Mouse (Mus musculus): Measurements from ENCODE around the gene Ppp1r9a. TPM values are rescaled to one million over a fixed set of nuclear protein-coding genes. Genes with fewer than 3 reads are reported as not detected.

Gene Ppp1r9a
- polyA plus RNA-seq, 1 experiment, result 0.13 TPM

DNA sequence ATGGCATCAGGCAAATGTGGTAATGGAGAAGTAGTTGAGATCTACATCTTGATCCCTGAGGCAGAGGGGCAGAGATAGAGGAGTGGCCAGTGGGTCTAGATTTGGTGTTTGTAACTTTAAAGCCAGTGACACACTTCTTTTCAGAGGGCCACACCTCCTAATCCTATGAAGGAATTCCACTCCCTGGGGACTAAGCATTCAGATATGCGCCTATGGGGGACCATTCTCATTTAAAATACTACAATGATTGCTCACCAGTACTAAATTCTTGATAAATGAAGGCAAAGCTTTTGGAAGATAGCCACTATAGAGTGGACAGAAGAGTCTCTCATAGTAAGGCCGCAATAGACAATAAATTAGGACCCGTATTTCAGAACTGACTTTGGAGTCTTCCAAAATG, 124.1 kb downstream of the Ppp1r9a start:
- TF ChIP-seq POLR2A (IDR thresholded peaks at IDR 0.05; ENCODE audit: insufficient read length, low read depth), result no peak
- no peak for TF ChIP-seq CEBPB (IDR thresholded peaks at IDR 0.05; ENCODE audit: insufficient read depth, poor library complexity, severe bottlenecking)
- TF ChIP-seq POLR2AphosphoS2 (IDR thresholded peaks at IDR 0.05; ENCODE audit: insufficient read length, low read depth), result no peak
- TF ChIP-seq SRF (IDR thresholded peaks at IDR 0.05; ENCODE audit: control insufficient read depth, insufficient read length, low read depth), result no peak
- no peak for TF ChIP-seq MAX (IDR thresholded peaks at IDR 0.05; ENCODE audit: low read depth)
- TF ChIP-seq TCF3 (IDR thresholded peaks at IDR 0.05; ENCODE audit: insufficient read length, low read depth), result no peak
- TF ChIP-seq MYOD1 (IDR thresholded peaks at IDR 0.05; ENCODE audit: control insufficient read depth in 1 of 3, insufficient read length in 2 of 3, low read depth in 2 of 3), result no peak
- no peak for TF ChIP-seq TCF12 (IDR thresholded peaks at IDR 0.05; ENCODE audit: insufficient read depth, poor library complexity, severe bottlenecking)
- no peak for TF ChIP-seq REST (IDR thresholded peaks at IDR 0.05; ENCODE audit: insufficient read depth, insufficient read length)
- no peak for TF ChIP-seq E2F4 (IDR thresholded peaks at IDR 0.05; ENCODE audit: insufficient read depth)
- TF ChIP-seq USF1 (IDR thresholded peaks at IDR 0.05; ENCODE audit: low read depth), result no peak
- no peak for TF ChIP-seq MYOG (IDR thresholded peaks at IDR 0.05; ENCODE audit: control insufficient read depth in 1 of 3, insufficient read depth in 1 of 3, insufficient read length in 2 of 3, low read depth in 2 of 3)
- no peak overlapping the region for H3K4me3 ChIP-seq
- H3K36me3 ChIP-seq (ENCODE audit: control insufficient read depth, insufficient read depth), result no peaks in the 10 kb centered on the region

DNA sequence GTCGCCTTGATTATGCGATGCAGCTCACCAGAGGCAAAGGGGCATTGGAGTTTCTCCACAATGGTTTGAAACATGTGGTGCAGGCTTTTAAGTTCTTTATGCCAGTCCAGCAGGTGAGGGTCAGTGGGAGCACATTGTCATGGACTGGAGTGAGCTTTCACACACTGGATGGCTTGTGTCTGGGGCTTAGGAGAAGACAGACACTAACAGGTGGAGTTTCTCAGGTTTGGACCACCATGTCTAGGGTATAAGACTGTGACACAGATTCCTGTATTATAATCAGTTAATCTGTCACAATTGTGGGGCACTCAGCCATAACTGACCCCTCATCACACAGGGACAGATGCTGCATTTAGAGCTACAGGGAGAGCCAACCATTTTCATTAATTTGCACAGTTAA, 124.5 kb downstream of the Ppp1r9a start:
- no peak overlapping the region for H3K4me3 ChIP-seq
- TF ChIP-seq TCF12 (IDR thresholded peaks at IDR 0.05; ENCODE audit: insufficient read depth, poor library complexity, severe bottlenecking) (no peak), MAX (IDR thresholded peaks at IDR 0.05; ENCODE audit: low read depth) (no peak), MYOG (IDR thresholded peaks at IDR 0.05; ENCODE audit: control insufficient read depth in 1 of 3, insufficient read depth in 1 of 3, insufficient read length in 2 of 3, low read depth in 2 of 3) (no peak), CEBPB (IDR thresholded peaks at IDR 0.05; ENCODE audit: insufficient read depth, poor library complexity, severe bottlenecking) (no peak), MYOD1 (IDR thresholded peaks at IDR 0.05; ENCODE audit: control insufficient read depth in 1 of 3, insufficient read length in 2 of 3, low read depth in 2 of 3) (no peak), TCF3 (IDR thresholded peaks at IDR 0.05; ENCODE audit: insufficient read length, low read depth) (no peak), POLR2A (IDR thresholded peaks at IDR 0.05; ENCODE audit: insufficient read length, low read depth) (no peak), POLR2AphosphoS2 (IDR thresholded peaks at IDR 0.05; ENCODE audit: insufficient read length, low read depth) (no peak), E2F4 (IDR thresholded peaks at IDR 0.05; ENCODE audit: insufficient read depth) (no peak), USF1 (IDR thresholded peaks at IDR 0.05; ENCODE audit: low read depth) (no peak), SRF (IDR thresholded peaks at IDR 0.05; ENCODE audit: control insufficient read depth, insufficient read length, low read depth) (no peak), REST (IDR thresholded peaks at IDR 0.05; ENCODE audit: insufficient read depth, insufficient read length) (no peak)
- H3K4me2 ChIP-seq (ENCODE audit: low read depth), result no peak overlapping the region
- H3ac ChIP-seq (ENCODE audit: control insufficient read depth, insufficient read length), result no peak overlapping the region
- no peaks in the 10 kb centered on the region for H3K36me3 ChIP-seq (ENCODE audit: control insufficient read depth, insufficient read depth)
- no peaks in the 10 kb centered on the region for H3K79me2 ChIP-seq (ENCODE audit: control insufficient read depth, insufficient read depth)
- no peaks in the 10 kb centered on the region for H3K27me3 ChIP-seq (ENCODE audit: control insufficient read depth, insufficient read depth, insufficient read length)

More for the DNA sequence above, 124.1 kb downstream of the Ppp1r9a start:
- H3K79me2 ChIP-seq (ENCODE audit: control insufficient read depth, insufficient read depth), result no peaks in the 10 kb centered on the region
- H3K27me3 ChIP-seq (ENCODE audit: control insufficient read depth, insufficient read depth, insufficient read length), result no peaks in the 10 kb centered on the region
- no peak overlapping the region for H3ac ChIP-seq (ENCODE audit: control insufficient read depth, insufficient read length)
- H3K4me2 ChIP-seq (ENCODE audit: low read depth), result no peak overlapping the region

DNA sequence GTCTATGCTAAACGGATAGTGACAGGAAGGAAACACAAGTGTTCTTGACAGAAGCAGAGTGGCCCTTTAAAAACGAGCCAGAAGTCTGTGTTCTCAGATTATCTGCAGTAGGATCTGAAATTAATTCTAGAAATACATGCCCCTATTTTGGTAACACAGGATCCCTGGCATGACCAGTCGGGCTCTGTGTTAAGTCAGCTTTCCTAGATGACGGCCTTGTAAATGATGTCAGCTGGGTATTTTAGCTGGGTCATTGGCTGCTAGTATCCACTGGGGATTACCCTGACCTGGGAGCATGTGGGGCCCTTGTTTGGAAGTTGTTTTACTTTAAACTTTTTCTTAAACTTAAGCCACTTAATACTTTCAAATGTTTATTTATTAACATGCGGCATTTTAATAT, 125.1 kb downstream of the Ppp1r9a start:
- no peak overlapping the region for H3K4me2 ChIP-seq (ENCODE audit: low read depth)
- H3K27me3 ChIP-seq (ENCODE audit: control insufficient read depth, insufficient read depth, insufficient read length), result no peaks in the 10 kb centered on the region
- H3ac ChIP-seq (ENCODE audit: control insufficient read depth, insufficient read length), result no peak overlapping the region
- H3K4me3 ChIP-seq, result no peak overlapping the region
- no peaks in the 10 kb centered on the region for H3K79me2 ChIP-seq (ENCODE audit: control insufficient read depth, insufficient read depth)
- TF ChIP-seq POLR2A (IDR thresholded peaks at IDR 0.05; ENCODE audit: insufficient read length, low read depth), result no peak
- H3K36me3 ChIP-seq (ENCODE audit: control insufficient read depth, insufficient read depth), result no peaks in the 10 kb centered on the region

DNA sequence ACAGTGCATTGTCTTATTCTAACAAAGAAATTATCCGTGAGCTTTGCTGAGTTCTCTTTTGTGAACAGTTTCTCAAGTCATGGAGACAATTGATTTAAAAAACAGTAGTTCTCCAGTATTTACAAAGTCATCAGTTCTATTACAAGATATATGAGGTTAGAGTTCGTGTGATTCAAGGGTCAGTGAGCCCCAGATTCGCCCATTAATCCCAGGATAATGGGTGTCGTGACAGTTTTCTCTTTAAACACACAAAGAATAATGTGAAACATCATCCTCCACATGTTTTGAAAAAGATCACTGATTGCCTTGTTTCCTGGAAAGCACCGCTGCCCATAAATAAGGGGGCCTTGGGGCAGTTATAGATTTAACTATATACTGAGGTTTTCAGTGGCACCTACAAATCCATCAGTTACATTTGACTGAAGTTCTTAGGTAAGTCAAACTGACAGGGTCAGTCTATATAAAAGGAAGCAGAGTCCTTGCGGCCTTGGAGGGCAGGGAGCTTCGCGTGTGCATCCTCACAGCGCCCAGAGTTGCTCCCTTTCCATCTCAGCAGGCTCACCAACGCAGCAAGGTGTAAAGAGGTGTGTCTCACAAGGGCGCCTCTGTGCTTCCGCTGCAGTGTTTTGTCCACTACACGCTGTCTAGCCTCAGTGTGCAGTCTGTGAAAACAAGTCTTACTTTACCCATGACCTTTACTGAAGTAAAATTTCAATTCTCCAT, 126.6 kb downstream of the Ppp1r9a start:
- no peak overlapping the region for H3K4me2 ChIP-seq (ENCODE audit: low read depth)
- H3K27me3 ChIP-seq (ENCODE audit: control insufficient read depth, insufficient read depth, insufficient read length), result no peaks in the 10 kb centered on the region
- no peaks in the 10 kb centered on the region for H3K36me3 ChIP-seq (ENCODE audit: control insufficient read depth, insufficient read depth)
- H3ac ChIP-seq (ENCODE audit: control insufficient read depth, insufficient read length), result no peak overlapping the region
- TF ChIP-seq REST (IDR thresholded peaks at IDR 0.05; ENCODE audit: insufficient read depth, insufficient read length) (no peak), MYOG (IDR thresholded peaks at IDR 0.05; ENCODE audit: control insufficient read depth in 1 of 3, insufficient read depth in 1 of 3, insufficient read length in 2 of 3, low read depth in 2 of 3) (no peak), TCF12 (IDR thresholded peaks at IDR 0.05; ENCODE audit: insufficient read depth, poor library complexity, severe bottlenecking) (no peak), USF1 (IDR thresholded peaks at IDR 0.05; ENCODE audit: low read depth) (no peak), POLR2A (IDR thresholded peaks at IDR 0.05; ENCODE audit: insufficient read length, low read depth) (no peak), E2F4 (IDR thresholded peaks at IDR 0.05; ENCODE audit: insufficient read depth) (no peak), CEBPB (IDR thresholded peaks at IDR 0.05; ENCODE audit: insufficient read depth, poor library complexity, severe bottlenecking) (no peak), MAX (IDR thresholded peaks at IDR 0.05; ENCODE audit: low read depth) (no peak), SRF (IDR thresholded peaks at IDR 0.05; ENCODE audit: control insufficient read depth, insufficient read length, low read depth) (no peak), POLR2AphosphoS2 (IDR thresholded peaks at IDR 0.05; ENCODE audit: insufficient read length, low read depth) (no peak), MYOD1 (IDR thresholded peaks at IDR 0.05; ENCODE audit: control insufficient read depth in 1 of 3, insufficient read length in 2 of 3, low read depth in 2 of 3) (no peak), TCF3 (IDR thresholded peaks at IDR 0.05; ENCODE audit: insufficient read length, low read depth) (no peak)
- no peak overlapping the region for H3K4me3 ChIP-seq
- H3K79me2 ChIP-seq (ENCODE audit: control insufficient read depth, insufficient read depth), result no peaks in the 10 kb centered on the region

DNA sequence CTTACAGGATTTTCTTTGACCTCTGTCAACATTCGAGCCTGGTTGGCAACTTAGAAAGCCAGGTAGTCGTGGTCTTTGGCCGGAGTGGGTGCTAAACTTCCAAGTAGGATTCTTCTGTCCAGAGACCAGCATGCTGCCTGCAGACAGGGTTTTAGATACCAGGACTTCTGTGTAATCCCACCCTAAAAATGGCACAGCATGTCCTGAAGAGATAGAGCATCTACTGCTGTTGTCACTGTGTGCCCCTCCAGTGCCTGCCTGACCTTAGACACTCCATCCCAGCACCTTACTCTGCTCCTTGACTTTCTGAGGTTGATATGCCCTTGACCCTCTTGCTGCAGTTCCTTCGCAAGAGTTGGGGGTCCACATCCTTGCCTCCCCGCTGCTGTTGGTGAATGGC, 127.2 kb downstream of the Ppp1r9a start:
- TF ChIP-seq MAX (IDR thresholded peaks at IDR 0.05; ENCODE audit: low read depth) (no peak), TCF12 (IDR thresholded peaks at IDR 0.05; ENCODE audit: insufficient read depth, poor library complexity, severe bottlenecking) (no peak), MYOD1 (IDR thresholded peaks at IDR 0.05; ENCODE audit: control insufficient read depth in 1 of 3, insufficient read length in 2 of 3, low read depth in 2 of 3) (no peak), POLR2AphosphoS2 (IDR thresholded peaks at IDR 0.05; ENCODE audit: insufficient read length, low read depth) (no peak), POLR2A (IDR thresholded peaks at IDR 0.05; ENCODE audit: insufficient read length, low read depth) (no peak), E2F4 (IDR thresholded peaks at IDR 0.05; ENCODE audit: insufficient read depth) (no peak), MYOG (IDR thresholded peaks at IDR 0.05; ENCODE audit: control insufficient read depth in 1 of 3, insufficient read depth in 1 of 3, insufficient read length in 2 of 3, low read depth in 2 of 3) (no peak)
- Histone ChIP-seq H3K36me3 (ENCODE audit: control insufficient read depth, insufficient read depth) (no peaks in the 10 kb centered on the region), H3K4me2 (ENCODE audit: low read depth) (no peak overlapping the region), H3K4me3 (no peak overlapping the region), H3ac (ENCODE audit: control insufficient read depth, insufficient read length) (no peak overlapping the region), H3K27me3 (ENCODE audit: control insufficient read depth, insufficient read depth, insufficient read length) (no peaks in the 10 kb centered on the region), H3K79me2 (ENCODE audit: control insufficient read depth, insufficient read depth) (no peaks in the 10 kb centered on the region)

All from myocyte (in vitro differentiated cells).